Mouse (Mus musculus): Measurements from ENCODE around the gene Atp5g2. TPM values are rescaled to one million over a fixed set of nuclear protein-coding genes. Genes with fewer than 3 reads are reported as not detected.
A peak's percentile ranks its signal among the peaks of the same experiment; 100 is the strongest.

The Atp5g2 gene
- polyA plus RNA-seq, 1 experiment: 1.2 TPM

DNA sequence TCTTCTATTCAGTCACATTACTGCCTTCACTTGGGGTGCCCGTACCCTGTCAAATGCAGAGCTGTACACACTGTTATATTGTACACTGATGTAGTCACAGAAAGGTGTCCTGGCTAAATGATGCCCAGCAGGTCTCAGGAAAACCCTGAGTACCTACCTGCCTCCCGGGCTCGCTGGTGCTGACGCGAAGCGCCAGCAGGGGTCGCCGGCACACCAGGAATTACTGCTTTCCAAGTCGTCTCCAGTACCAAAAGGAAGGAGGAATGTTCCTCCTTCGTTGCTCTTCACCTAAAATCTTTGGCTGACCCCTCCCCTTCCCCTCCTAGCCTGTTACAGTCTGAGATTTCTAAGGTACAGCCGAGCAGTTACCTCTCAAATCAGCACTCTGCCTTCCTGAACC lies 26.0 kb upstream of the Atp5g2 start:
- TF ChIP-seq TAL1 (IDR thresholded peaks at IDR 0.05; ENCODE audit: low read length) (no peak), GATA1 (IDR thresholded peaks at IDR 0.05; ENCODE audit: low read length) (no peak)
- Histone ChIP-seq H3K4me1 (ENCODE audit: control insufficient read depth) (no peaks in the 10 kb centered on the region), H3K36me3 (ENCODE audit: control insufficient read depth) (no peaks in the 10 kb centered on the region), H3K27me3 (ENCODE audit: control insufficient read depth) (peaks cover 62% of the 10 kb centered on the region), H3K4me3 (replicated peaks) (no peak overlapping the region), H3K9me3 (ENCODE audit: control insufficient read depth, low read length) (no peaks in the 10 kb centered on the region)

DNA sequence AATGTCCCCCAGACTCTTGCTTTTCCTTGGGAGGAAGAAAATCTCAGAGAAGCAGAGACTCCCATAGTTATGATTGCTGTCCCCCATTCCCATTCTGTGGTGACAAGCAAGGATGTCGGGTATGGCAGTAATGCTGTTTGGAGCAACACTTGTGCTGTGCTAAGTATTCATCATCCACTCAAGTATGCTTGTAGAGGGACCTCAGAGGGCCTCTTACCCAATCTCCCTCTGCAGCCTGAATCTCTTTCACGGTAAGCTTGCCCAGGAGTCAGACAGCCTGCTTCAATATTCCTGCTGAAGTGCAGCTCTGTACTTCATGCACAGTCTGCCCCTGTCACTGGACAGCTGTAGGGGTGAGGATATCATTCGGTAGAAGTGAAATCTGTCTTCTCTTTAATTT lies 24.7 kb upstream of the Atp5g2 start:
- Histone ChIP-seq H3K4me1 (ENCODE audit: control insufficient read depth) (no peaks in the 10 kb centered on the region; the same call in none of the 2 replicates), H3K36me3 (ENCODE audit: control insufficient read depth) (no peaks in the 10 kb centered on the region), H3K27me3 (ENCODE audit: control insufficient read depth) (peaks cover 75% of the 10 kb centered on the region), H3K4me3 (replicated peaks) (no peak overlapping the region), H3K9me3 (ENCODE audit: control insufficient read depth, low read length) (peaks cover 2% of the 10 kb centered on the region; the same call in 1 of the 2 replicates)
- TF ChIP-seq GATA1 (IDR thresholded peaks at IDR 0.05; ENCODE audit: low read length) (no peak), TAL1 (IDR thresholded peaks at IDR 0.05; ENCODE audit: low read length) (no peak)

DNA sequence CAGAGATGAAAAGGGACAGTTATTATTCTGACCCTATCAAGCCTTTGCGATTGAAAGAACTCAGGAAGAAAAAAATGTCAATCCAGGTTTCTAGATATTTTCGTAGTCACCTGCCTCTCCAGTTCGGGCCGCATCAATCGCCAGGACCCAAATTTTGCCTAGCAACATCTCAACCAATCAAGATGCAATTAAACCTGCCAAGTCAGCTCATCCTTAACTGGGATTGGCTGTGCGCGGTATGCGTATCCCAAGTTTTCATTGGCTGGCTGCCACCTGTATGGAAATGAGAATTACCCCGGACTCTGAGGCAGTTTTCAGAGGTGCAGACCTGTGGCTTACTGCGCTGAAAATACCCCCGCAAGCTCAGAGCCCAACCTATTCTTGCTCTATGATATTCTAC lies 21.4 kb upstream of the Atp5g2 start:
- Histone ChIP-seq H3K9me3 (ENCODE audit: control insufficient read depth, low read length) (peaks cover 2% of the 10 kb centered on the region; the same call in 1 of the 2 replicates), H3K4me3 (replicated peaks) (no peak overlapping the region), H3K36me3 (ENCODE audit: control insufficient read depth) (no peaks in the 10 kb centered on the region), H3K4me1 (ENCODE audit: control insufficient read depth) (no peaks in the 10 kb centered on the region; the same call in none of the 2 replicates), H3K27me3 (ENCODE audit: control insufficient read depth) (peaks cover 88% of the 10 kb centered on the region)
- TF ChIP-seq TAL1 (IDR thresholded peaks at IDR 0.05; ENCODE audit: low read length) (no peak), GATA1 (IDR thresholded peaks at IDR 0.05; ENCODE audit: low read length) (no peak)

DNA sequence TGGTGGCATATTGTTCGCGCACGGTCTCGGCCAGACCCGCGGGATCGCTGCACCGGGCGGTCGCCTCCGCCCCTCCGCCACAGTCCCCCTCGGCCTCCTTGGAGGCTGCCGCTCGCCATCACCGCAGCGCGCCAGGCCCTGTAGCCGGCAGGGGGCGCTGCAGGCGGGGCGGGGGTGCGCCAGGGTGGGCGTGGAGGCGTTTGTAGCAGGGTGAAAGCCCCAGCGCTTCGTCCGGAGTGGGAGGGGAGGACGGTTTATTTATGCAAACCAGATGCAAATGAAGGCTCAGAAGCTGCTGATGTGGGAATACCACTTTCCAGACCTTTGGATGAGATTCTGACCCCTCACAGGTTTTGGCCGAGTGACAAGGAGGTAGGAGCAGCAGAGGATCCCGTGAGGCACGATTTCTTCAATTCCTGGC lies 20.8 kb upstream of the Atp5g2 start:
- H3K4me3 ChIP-seq (replicated peaks): no peak overlapping the region
- no peaks in the 10 kb centered on the region for H3K36me3 ChIP-seq (ENCODE audit: control insufficient read depth)
- peaks cover 86% of the 10 kb centered on the region for H3K27me3 ChIP-seq (ENCODE audit: control insufficient read depth)
- H3K4me1 ChIP-seq (ENCODE audit: control insufficient read depth): no peaks in the 10 kb centered on the region; the same call in none of the 2 replicates
- peaks cover 2% of the 10 kb centered on the region; the same call in 1 of the 2 replicates for H3K9me3 ChIP-seq (ENCODE audit: control insufficient read depth, low read length)
- TF ChIP-seq GATA1 (IDR thresholded peaks at IDR 0.05; ENCODE audit: low read length) (no peak), TAL1 (IDR thresholded peaks at IDR 0.05; ENCODE audit: low read length) (no peak)

DNA sequence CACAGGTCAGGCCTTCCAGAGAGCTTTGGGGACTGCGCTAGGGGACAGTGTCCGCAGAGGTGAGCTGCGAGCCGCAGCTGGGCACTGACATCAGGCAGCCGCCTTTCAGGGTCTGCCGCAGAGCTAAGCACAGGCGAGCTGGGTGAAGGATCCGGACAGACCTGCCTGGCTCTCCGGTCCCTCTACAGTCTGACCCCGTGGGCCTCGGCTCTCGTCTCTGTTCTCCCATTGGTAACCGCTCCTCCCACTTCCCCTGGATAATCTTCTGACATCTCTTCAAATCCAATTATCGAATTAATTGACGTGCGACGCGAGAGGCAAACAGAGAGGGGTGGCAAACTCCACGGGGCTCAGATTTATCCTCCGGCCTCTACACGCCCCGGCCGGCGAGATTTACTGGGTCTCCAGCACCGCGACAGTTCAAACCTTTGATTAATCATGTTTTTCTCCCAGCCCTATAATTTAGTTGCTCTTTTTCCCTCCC lies 20.2 kb upstream of the Atp5g2 start:
- Histone ChIP-seq H3K4me3 (replicated peaks) (no peak overlapping the region), H3K36me3 (ENCODE audit: control insufficient read depth) (no peaks in the 10 kb centered on the region), H3K27me3 (ENCODE audit: control insufficient read depth) (peaks cover 89% of the 10 kb centered on the region), H3K4me1 (ENCODE audit: control insufficient read depth) (no peaks in the 10 kb centered on the region; the same call in none of the 2 replicates), H3K9me3 (ENCODE audit: control insufficient read depth, low read length) (peaks cover 2% of the 10 kb centered on the region; the same call in 1 of the 2 replicates)
- TF ChIP-seq TAL1 (IDR thresholded peaks at IDR 0.05; ENCODE audit: low read length): no peak
- TF ChIP-seq GATA1 (IDR thresholded peaks at IDR 0.05; ENCODE audit: low read length): no peak

DNA sequence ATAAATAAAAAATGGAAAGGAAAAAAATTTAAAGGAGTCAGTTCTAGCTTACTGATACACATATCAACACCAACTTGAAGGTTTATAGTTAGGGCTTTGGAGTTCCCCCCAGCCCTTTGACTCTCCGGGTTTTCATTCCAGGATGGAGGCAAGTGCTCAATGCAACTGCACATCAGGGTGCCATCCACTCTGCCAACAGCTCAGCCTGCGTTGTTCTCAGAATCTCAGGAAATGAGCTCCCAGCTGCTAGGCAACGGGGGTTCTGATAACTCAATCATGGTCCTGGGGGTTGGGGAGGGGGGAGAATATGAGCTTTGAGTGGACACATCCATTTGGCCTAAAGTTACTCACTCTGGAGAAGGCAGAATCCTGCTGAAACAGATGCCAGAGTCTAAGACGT lies 13.6 kb upstream of the Atp5g2 start:
- H3K27me3 ChIP-seq (ENCODE audit: control insufficient read depth): peaks cover 60% of the 10 kb centered on the region
- TF ChIP-seq TAL1 (IDR thresholded peaks at IDR 0.05; ENCODE audit: low read length) (no peak), GATA1 (IDR thresholded peaks at IDR 0.05; ENCODE audit: low read length) (no peak)

DNA sequence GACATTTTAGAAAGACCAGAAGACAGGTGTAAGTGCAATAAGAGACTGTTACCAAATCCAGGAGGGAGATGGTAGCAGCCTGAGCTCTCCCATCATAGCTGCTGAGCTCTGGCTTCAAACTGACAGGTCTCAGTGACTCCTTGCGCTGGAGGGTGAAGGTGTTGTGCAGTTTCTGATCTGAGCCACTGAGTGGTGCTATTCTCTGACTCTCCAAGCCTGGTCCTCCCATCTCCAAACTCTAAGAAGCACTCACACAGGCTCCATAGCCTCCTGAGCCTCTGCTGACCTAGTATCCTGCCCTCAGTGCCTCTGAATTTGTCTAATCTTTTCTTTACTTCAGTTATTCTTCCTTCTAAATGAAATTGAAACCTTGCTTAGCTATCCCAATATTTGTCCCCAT lies 11.5 kb upstream of the Atp5g2 start:
- Histone ChIP-seq H3K27me3 (ENCODE audit: control insufficient read depth) (peaks cover 50% of the 10 kb centered on the region), H3K4me1 (ENCODE audit: control insufficient read depth) (no peaks in the 10 kb centered on the region), H3K36me3 (ENCODE audit: control insufficient read depth) (no peaks in the 10 kb centered on the region), H3K4me3 (replicated peaks) (no peak overlapping the region), H3K9me3 (ENCODE audit: control insufficient read depth, low read length) (no peaks in the 10 kb centered on the region)
- TF ChIP-seq TAL1 (IDR thresholded peaks at IDR 0.05; ENCODE audit: low read length) (no peak), GATA1 (IDR thresholded peaks at IDR 0.05; ENCODE audit: low read length) (no peak)

More for the DNA sequence above, 13.6 kb upstream of the Atp5g2 start:
- no peaks in the 10 kb centered on the region for H3K4me1 ChIP-seq (ENCODE audit: control insufficient read depth)
- H3K4me3 ChIP-seq (replicated peaks): no peak overlapping the region
- H3K36me3 ChIP-seq (ENCODE audit: control insufficient read depth): no peaks in the 10 kb centered on the region
- no peaks in the 10 kb centered on the region for H3K9me3 ChIP-seq (ENCODE audit: control insufficient read depth, low read length)

DNA sequence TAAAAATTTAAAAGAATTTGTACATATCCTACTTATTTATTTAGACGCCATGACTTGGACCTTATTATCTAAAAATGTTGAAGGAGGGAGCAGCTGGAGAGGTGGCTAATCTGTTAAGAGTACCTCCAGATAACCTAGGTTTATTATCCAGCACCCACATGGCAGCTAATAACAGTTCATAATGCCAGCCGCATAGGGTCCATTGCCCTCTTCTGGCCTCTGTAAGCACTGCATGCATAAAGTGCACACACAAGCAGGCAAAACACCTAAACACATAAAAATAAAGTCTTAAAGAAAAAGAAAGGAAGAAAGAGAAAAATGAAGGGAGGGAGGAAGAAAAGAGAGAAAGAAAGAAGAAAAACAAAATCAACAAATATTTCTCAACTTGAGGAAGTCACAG lies 4.2 kb upstream of the Atp5g2 start:
- Histone ChIP-seq H3K4me3 (replicated peaks) (no peak overlapping the region), H3K4me1 (ENCODE audit: control insufficient read depth) (peaks cover 8% of the 10 kb centered on the region), H3K9me3 (ENCODE audit: control insufficient read depth, low read length) (no peaks in the 10 kb centered on the region), H3K36me3 (ENCODE audit: control insufficient read depth) (no peaks in the 10 kb centered on the region), H3K27me3 (ENCODE audit: control insufficient read depth) (peaks cover 49% of the 10 kb centered on the region)
- TF ChIP-seq TAL1 (IDR thresholded peaks at IDR 0.05; ENCODE audit: low read length): no peak
- no peak for TF ChIP-seq GATA1 (IDR thresholded peaks at IDR 0.05; ENCODE audit: low read length)

DNA sequence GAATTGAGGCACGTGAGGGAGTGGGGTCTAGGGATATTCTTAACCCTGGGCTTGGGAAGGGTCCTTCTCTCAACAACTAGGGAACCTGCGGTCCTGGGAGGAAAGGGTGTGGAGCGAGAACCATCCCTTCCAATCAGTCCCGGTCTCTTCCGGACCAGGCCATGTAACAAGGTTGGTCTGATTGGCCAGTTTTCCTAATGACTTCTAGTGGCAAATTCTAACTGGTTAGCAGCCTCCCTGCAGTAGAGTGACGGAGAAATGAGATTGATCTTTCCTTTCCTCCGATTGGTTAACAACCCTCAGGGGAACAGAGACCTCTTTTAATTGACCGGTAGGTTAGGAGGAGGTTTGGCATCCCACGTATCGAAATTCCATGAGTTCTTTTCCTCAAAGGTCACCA lies 1.4 kb upstream of the Atp5g2 start:
- H3K4me1 ChIP-seq (ENCODE audit: control insufficient read depth): peaks cover 33% of the 10 kb centered on the region
- H3K36me3 ChIP-seq (ENCODE audit: control insufficient read depth): peaks cover 12% of the 10 kb centered on the region
- no peak overlapping the region for H3K4me3 ChIP-seq (replicated peaks)
- H3K27me3 ChIP-seq (ENCODE audit: control insufficient read depth): peaks cover 49% of the 10 kb centered on the region
- TF ChIP-seq GATA1 (IDR thresholded peaks at IDR 0.05; ENCODE audit: low read length) (no peak), TAL1 (IDR thresholded peaks at IDR 0.05; ENCODE audit: low read length) (no peak)
- H3K9me3 ChIP-seq (ENCODE audit: control insufficient read depth, low read length): no peaks in the 10 kb centered on the region

DNA sequence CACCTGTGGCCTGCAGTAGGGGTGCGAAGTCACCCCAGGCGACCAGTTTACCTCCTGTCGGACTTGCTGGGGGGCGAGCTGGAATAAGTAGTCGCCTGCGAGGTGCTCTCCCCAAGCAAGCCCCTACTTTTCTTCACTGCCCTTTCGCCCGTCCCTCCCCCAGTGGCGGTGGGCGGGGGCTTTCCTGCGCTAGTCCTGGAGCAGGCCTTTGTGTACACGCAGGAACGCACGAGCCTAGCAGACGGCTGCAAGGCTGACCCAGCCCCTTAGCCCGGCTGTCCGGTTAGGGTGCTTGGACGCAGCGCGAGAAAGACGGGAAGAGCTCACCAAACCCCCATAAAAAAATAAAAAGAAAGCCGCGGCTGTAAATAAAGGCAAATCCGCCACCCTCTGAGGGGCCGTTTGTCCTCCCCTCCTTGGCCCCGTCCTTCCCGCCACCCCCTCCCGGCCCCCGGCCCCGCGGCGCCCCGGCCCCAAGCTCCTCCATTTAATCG lies 384 bp downstream of the Atp5g2 start:
- Histone ChIP-seq H3K4me3 (replicated peaks) (peak overlapping the region; percentile 73), H3K36me3 (ENCODE audit: control insufficient read depth) (peaks cover 28% of the 10 kb centered on the region), H3K27me3 (ENCODE audit: control insufficient read depth) (peaks cover 49% of the 10 kb centered on the region), H3K4me1 (ENCODE audit: control insufficient read depth) (peaks cover 41% of the 10 kb centered on the region), H3K9me3 (ENCODE audit: control insufficient read depth, low read length) (no peaks in the 10 kb centered on the region)
- TF ChIP-seq TAL1 (IDR thresholded peaks at IDR 0.05; ENCODE audit: low read length): no peak
- TF ChIP-seq GATA1 (IDR thresholded peaks at IDR 0.05; ENCODE audit: low read length): no peak
